Comparison of ENCODE assay signal across 9 mouse cellular contexts in genomic region chr9:106148541-106149398, GRCm38 (mm10). TPM values are rescaled to one million over a fixed set of nuclear protein-coding genes. Genes with fewer than 3 reads are reported as not detected.
DNase-seq lines count a peak whose midpoint lies in the region; ATAC-seq lines count a peak whose summit lies in the region.
"Had no signal": no experiment of that assay in that cellular context is flagged by ENCODE, and none has a peak within 500 bp of the region (broad histone marks: within the 10 kb centered on the region; RNA-seq: fewer than 3 reads in every experiment).

No protein-coding gene starts in this region.

- H3K4me2 ChIP-seq in hindbrain, embryonic 12.5 days (replicated peaks), result peak overlapping the region; percentile 77
- peak overlapping the region; percentile 78 for H3K4me2 ChIP-seq in midbrain, embryonic 12.5 days (replicated peaks)

- peaks cover 8% of the 10 kb centered on the region for H3K27me3 ChIP-seq in hindbrain, embryonic 12.5 days
- no peaks in the 10 kb centered on the region; the same call in 1 of the 2 replicates for H3K27me3 ChIP-seq in midbrain, embryonic 12.5 days

- H3K4me1 ChIP-seq in hindbrain, embryonic 12.5 days, result peaks cover 39% of the 10 kb centered on the region
- H3K4me1 ChIP-seq in midbrain, embryonic 12.5 days, result peaks cover 45% of the 10 kb centered on the region

- peaks cover 26% of the 10 kb centered on the region for H3K36me3 ChIP-seq in hindbrain, embryonic 12.5 days
- peaks cover 25% of the 10 kb centered on the region for H3K36me3 ChIP-seq in midbrain, embryonic 12.5 days

- H3K27ac ChIP-seq in hindbrain, embryonic 12.5 days, result peak overlapping the region; percentile 93
- peak overlapping the region; percentile 95 for H3K27ac ChIP-seq in midbrain, embryonic 12.5 days (replicated peaks)

- H3K9me3 ChIP-seq in hindbrain, embryonic 12.5 days (replicated peaks), result no peaks in the 10 kb centered on the region
- H3K9me3 ChIP-seq in midbrain, embryonic 12.5 days, result no peaks in the 10 kb centered on the region

- peak overlapping the region; percentile 70 for H3K4me3 ChIP-seq in hindbrain, embryonic 12.5 days
- H3K4me3 ChIP-seq in midbrain, embryonic 12.5 days, result peak overlapping the region; percentile 85

- ATAC-seq in hindbrain, embryonic 12.5 days (ENCODE audit: low FRiP score), result peak; percentile 87
- ATAC-seq in midbrain, embryonic 12.5 days (ENCODE audit: low FRiP score, low read depth), result peak; percentile 83

- WGBS in hindbrain, embryonic 12.5 days, result under 1% methylated on average over 36 of the region's 36 CpGs
- WGBS in midbrain, embryonic 12.5 days, result under 1% methylated on average over 36 of the region's 36 CpGs

- H3K9ac ChIP-seq in hindbrain, embryonic 12.5 days, result peak overlapping the region; percentile 95
- H3K9ac ChIP-seq in midbrain, embryonic 12.5 days (replicated peaks), result peak overlapping the region; percentile 97

- DNase-seq in cerebellum, postnatal 14 days, result peak; percentile 21 to 39
- no peak for DNase-seq in cerebellum, adult 11-12 months
- DNase-seq in Muller cell, postnatal 12 days (ENCODE audit: inconsistent ontology term), result peak; percentile 49
- no peak for DNase-seq in adrenal gland, postnatal 4 days (ENCODE audit: low spot score in 2 of 2)
- no peak for DNase-seq in layer of hippocampus, adult 11-12 months (ENCODE audit: low spot score)
- DNase-seq in kidney, postnatal 14 days, result no peak

RNA-seq across cellular contexts. Expression of gene Glyctk, which starts 9.2 kb away (rescaled TPM):
- 5.1 and 5.6 TPM in 2 replicates for polyA plus RNA-seq in hindbrain, embryonic 12.5 days (2016; fragmentation: Nextera tagmentation; extraction: Ambion mirVana)
- 10.8 and 11.0 TPM in 2 replicates for polyA plus RNA-seq in midbrain, embryonic 12.5 days (2016; fragmentation: Nextera tagmentation; extraction: Ambion mirVana)
- total RNA-seq in adrenal gland, postnatal 4 days (2021), result 10 to 100 TPM in 1 of 2 experiments, 1 to 10 TPM in 1; 8.4 to 14.2 TPM

RNA-seq across cellular contexts. Expression of gene Wdr82, which starts 22.0 kb away (rescaled TPM):
- 34.1 and 38.9 TPM in 2 replicates for polyA plus RNA-seq in hindbrain, embryonic 12.5 days (2016; fragmentation: Nextera tagmentation; extraction: Ambion mirVana)
- polyA plus RNA-seq in midbrain, embryonic 12.5 days (2016; fragmentation: Nextera tagmentation; extraction: Ambion mirVana), result 35.6 and 36.3 TPM in 2 replicates
- 100 to 1,000 TPM in 1 of 2 experiments, 10 to 100 TPM in 1; 98.9 to 105 TPM for total RNA-seq in adrenal gland, postnatal 4 days (2021)

RNA-seq across cellular contexts. Expression of gene Ppm1m, which starts 50.8 kb away (rescaled TPM):
- polyA plus RNA-seq in hindbrain, embryonic 12.5 days (2016; fragmentation: Nextera tagmentation; extraction: Ambion mirVana), result 32.3 and 37.0 TPM in 2 replicates
- polyA plus RNA-seq in midbrain, embryonic 12.5 days (2016; fragmentation: Nextera tagmentation; extraction: Ambion mirVana), result 31.9 and 39.1 TPM in 2 replicates
- total RNA-seq in adrenal gland, postnatal 4 days (2021), result 10 to 100 TPM; 76.7 to 77.5 TPM

RNA-seq across cellular contexts. Expression of gene Col6a4, which starts 52.2 kb away (rescaled TPM):
- 0.07 and 0.37 TPM in 2 replicates for polyA plus RNA-seq in hindbrain, embryonic 12.5 days (2016; fragmentation: Nextera tagmentation; extraction: Ambion mirVana)
- polyA plus RNA-seq in midbrain, embryonic 12.5 days (2016; fragmentation: Nextera tagmentation; extraction: Ambion mirVana), result 0.29 and 0.32 TPM in 2 replicates
- 1 to 10 TPM in 1 of 2 experiments, under 1 TPM in 1; 0.51 to 1.4 TPM for total RNA-seq in adrenal gland, postnatal 4 days (2021)
- polyA plus RNA-seq: C2C12 had no signal

RNA-seq across cellular contexts. Expression of gene Twf2, which starts 54.1 kb away (rescaled TPM):
- polyA plus RNA-seq in hindbrain, embryonic 12.5 days (2016; fragmentation: Nextera tagmentation; extraction: Ambion mirVana), result 60.2 and 62.1 TPM in 2 replicates
- 53.1 and 58.0 TPM in 2 replicates for polyA plus RNA-seq in midbrain, embryonic 12.5 days (2016; fragmentation: Nextera tagmentation; extraction: Ambion mirVana)
- total RNA-seq in adrenal gland, postnatal 4 days (2021), result 10 to 100 TPM; 62.5 to 63.9 TPM

Comparison
In these comparisons a context has a peak if more than half of its experiments do, and no peak if none do; other contexts are left out.
1. DNase-seq: peak in cerebellum, postnatal 14 days (2 of 2) and Muller cell, postnatal 12 days (single experiment); none in cerebellum, adult 11-12 months (single experiment), adrenal gland, postnatal 4 days (0 of 2), layer of hippocampus, adult 11-12 months (single experiment) and kidney, postnatal 14 days (single experiment).